Mouse (Mus musculus): Measurements from ENCODE around the gene Clec4g. TPM values are rescaled to one million over a fixed set of nuclear protein-coding genes. Genes with fewer than 3 reads are reported as not detected.

Gene Clec4g
- polyA plus RNA-seq (2012; ENCODE audit: low replicate concordance), result 0.20 and 0.39 TPM in 2 replicates

GRCm38 (mm10) chr8:3720551-3720950 is at the start of gene Clec4g:
Gene Clec4g, minus strand, starts transcription at chr8:3720651.

GRCm38 (mm10) chr8:3748761-3749160 is 28.3 kb upstream of the Clec4g start, which contains the start of gene Cd209a:
Gene Cd209a, minus strand, starts transcription at chr8:3748984.

GRCm38 (mm10) chr8:3694121-3694520 is 26.3 kb downstream of the Clec4g start, which contains the start of gene Fcer2a:
Gene Fcer2a, minus strand, starts transcription at chr8:3694175.

GRCm38 (mm10) chr8:3676131-3676992 is 44.1 kb downstream of the Clec4g start, which contains the start of gene Trappc5:
Gene Trappc5, plus strand, starts transcription at chr8:3676299.

GRCm38 (mm10) chr8:3671980-3672491 is 48.4 kb downstream of the Clec4g start, which contains the start of gene Fcor:
Gene Fcor, minus strand, starts transcription at chr8:3672362.

GRCm38 (mm10) chr8:3665507-3665906 is 54.9 kb downstream of the Clec4g start, which contains the start of gene Mcemp1:
Gene Mcemp1, plus strand, starts transcription at chr8:3665754.

Other genes starting within 250 kb of the Clec4g start
- not detected in 2 replicates for gene Tex45, start 249.8 kb downstream of the Clec4g start, polyA plus RNA-seq (2012; ENCODE audit: low replicate concordance)
- gene Zfp358, start 227.5 kb downstream of the Clec4g start, polyA plus RNA-seq (2012; ENCODE audit: low replicate concordance), result 14.3 and 16.8 TPM in 2 replicates
- gene Mcoln1, start 220.2 kb downstream of the Clec4g start, polyA plus RNA-seq (2012; ENCODE audit: low replicate concordance), result 222 and 644 TPM in 2 replicates
- gene Pnpla6, start 205.3 kb downstream of the Clec4g start, polyA plus RNA-seq (2012; ENCODE audit: low replicate concordance), result 29.1 and 33.3 TPM in 2 replicates
- gene C330021F23Rik, start 152.7 kb downstream of the Clec4g start, polyA plus RNA-seq (2012; ENCODE audit: low replicate concordance), result not detected in 2 replicates
- 0.71 and 0.91 TPM in 2 replicates for gene Camsap3, start 133.4 kb downstream of the Clec4g start, polyA plus RNA-seq (2012; ENCODE audit: low replicate concordance)
- 29.0 and 45.7 TPM in 2 replicates for gene Xab2, start 99.3 kb downstream of the Clec4g start, polyA plus RNA-seq (2012; ENCODE audit: low replicate concordance)
- 49.9 and 67.0 TPM in 2 replicates for gene Pet100, start 99.1 kb downstream of the Clec4g start, polyA plus RNA-seq (2012; ENCODE audit: low replicate concordance)
- not detected in 2 replicates for gene Pcp2, start 95.1 kb downstream of the Clec4g start, polyA plus RNA-seq (2012; ENCODE audit: low replicate concordance)
- gene Stxbp2, start 89.7 kb downstream of the Clec4g start, polyA plus RNA-seq (2012; ENCODE audit: low replicate concordance), result 150 and 483 TPM in 2 replicates
- 0.15 and 0.60 TPM in 2 replicates for gene Retn, start 64.9 kb downstream of the Clec4g start, polyA plus RNA-seq (2012; ENCODE audit: low replicate concordance)
- gene Mcemp1, start 54.9 kb downstream of the Clec4g start, polyA plus RNA-seq (2012; ENCODE audit: low replicate concordance), result 0.71 and 1.0 TPM in 2 replicates
- 0.49 TPM in 1 of 2 replicates, not detected in the other for gene Fcor, start 48.3 kb downstream of the Clec4g start, polyA plus RNA-seq (2012; ENCODE audit: low replicate concordance)
- 27.5 and 30.0 TPM in 2 replicates for gene Trappc5, start 44.4 kb downstream of the Clec4g start, polyA plus RNA-seq (2012; ENCODE audit: low replicate concordance)
- gene Fcer2a, start 26.5 kb downstream of the Clec4g start, polyA plus RNA-seq (2012; ENCODE audit: low replicate concordance), result 83.0 and 276 TPM in 2 replicates
- gene Cd209a, start 28.3 kb upstream of the Clec4g start, polyA plus RNA-seq (2012; ENCODE audit: low replicate concordance), result 6.7 and 12.2 TPM in 2 replicates
- 0.14 and 0.17 TPM in 2 replicates for gene Cd209e, start 133.7 kb upstream of the Clec4g start, polyA plus RNA-seq (2012; ENCODE audit: low replicate concordance)
- 0.44 and 0.67 TPM in 2 replicates for gene Cd209d, start 157.9 kb upstream of the Clec4g start, polyA plus RNA-seq (2012; ENCODE audit: low replicate concordance)
- 0.21 and 0.27 TPM in 2 replicates for gene Cd209b, start 206.2 kb upstream of the Clec4g start, polyA plus RNA-seq (2012; ENCODE audit: low replicate concordance)
- gene Cd209c, start 234.1 kb upstream of the Clec4g start, polyA plus RNA-seq (2012; ENCODE audit: low replicate concordance), result 0.16 and 0.85 TPM in 2 replicates